Mouse (Mus musculus): Measurements from ENCODE around the gene Spryd3. TPM values are rescaled to one million over a fixed set of nuclear protein-coding genes. Genes with fewer than 3 reads are reported as not detected.
"Not testable (repeated sequence)": the region's sequence is repeated elsewhere in the genome, so short reads cannot be mapped to it uniquely, and the experiment has no call there.

Spryd3 gene
- total and polyA plus RNA-seq, 2 experiments from 2014 or later = 95.6 to 110 TPM

- Histone ChIP-seq H3K9me3 (ENCODE audit: low read length) (no peaks in the 10 kb centered on the region), H3K27ac (ENCODE audit: low read depth, low read length) (no peak overlapping the region), H3K27me3 (ENCODE audit: insufficient read depth, low read length) (no peaks in the 10 kb centered on the region), H3K4me3 (ENCODE audit: low read depth, low read length) (no peak overlapping the region), H3K4me1 (ENCODE audit: insufficient read depth) (no peaks in the 10 kb centered on the region), H3K4me2 (ENCODE audit: low read depth) (no peak overlapping the region), H3K36me3 (ENCODE audit: insufficient read depth) (no peaks in the 10 kb centered on the region), H3K9ac (no peak overlapping the region)
- ATAC-seq (no peak), DNase-seq (no peak)
- TF ChIP-seq CTCF (IDR thresholded peaks at IDR 0.05; ENCODE audit: low read depth) = no peak
- 66% methylated on average over 24 of the region's 27 CpGs for WGBS
Measured at GRCm38 (mm10) chr15:102160415-102161060, 24.5 kb upstream of the Spryd3 start.

GRCm38 (mm10) chr15:102156836-102157235 is 20.8 kb upstream of the Spryd3 start:
- Histone ChIP-seq H3K27me3 (ENCODE audit: insufficient read depth, low read length) (no peaks in the 10 kb centered on the region), H3K4me1 (ENCODE audit: insufficient read depth) (no peaks in the 10 kb centered on the region), H3K27ac (ENCODE audit: low read depth, low read length) (no peak overlapping the region), H3K9me3 (ENCODE audit: low read length) (no peaks in the 10 kb centered on the region), H3K4me2 (ENCODE audit: low read depth) (no peak overlapping the region), H3K36me3 (ENCODE audit: insufficient read depth) (no peaks in the 10 kb centered on the region), H3K9ac (no peak overlapping the region), H3K4me3 (ENCODE audit: low read depth, low read length) (no peak overlapping the region)
- TF ChIP-seq CTCF (IDR thresholded peaks at IDR 0.05; ENCODE audit: low read depth) = no peak
- DNase-seq (peak; percentile 27), ATAC-seq (no peak)
- 34% methylated on average over 20 of the region's 20 CpGs for WGBS

GRCm38 (mm10) chr15:102155006-102155405 is 19.0 kb upstream of the Spryd3 start:
- H3K9ac ChIP-seq; H3K27me3 ChIP-seq (ENCODE audit: insufficient read depth, low read length); H3K36me3 ChIP-seq (ENCODE audit: insufficient read depth); H3K4me3 ChIP-seq (ENCODE audit: low read depth, low read length); DNase-seq; H3K4me2 ChIP-seq (ENCODE audit: low read depth); ATAC-seq; H3K9me3 ChIP-seq (ENCODE audit: low read length); H3K4me1 ChIP-seq (ENCODE audit: insufficient read depth); H3K27ac ChIP-seq (ENCODE audit: low read depth, low read length): not testable (repeated sequence)
- 90% methylated on average over 6 of the region's 6 CpGs for WGBS

GRCm38 (mm10) chr15:102152646-102153045 is 16.6 kb upstream of the Spryd3 start:
- H3K4me2 ChIP-seq (ENCODE audit: low read depth) = no peak overlapping the region
- no peaks in the 10 kb centered on the region for H3K36me3 ChIP-seq (ENCODE audit: insufficient read depth)
- H3K27ac ChIP-seq (ENCODE audit: low read depth, low read length) = no peak overlapping the region
- H3K27me3 ChIP-seq (ENCODE audit: insufficient read depth, low read length) = no peaks in the 10 kb centered on the region
- H3K9me3 ChIP-seq (ENCODE audit: low read length) = no peaks in the 10 kb centered on the region
- no peaks in the 10 kb centered on the region for H3K4me1 ChIP-seq (ENCODE audit: insufficient read depth)
- WGBS = 38% methylated on average over 4 of the region's 4 CpGs
- DNase-seq (no peak), ATAC-seq (no peak)
- no peak for TF ChIP-seq CTCF (IDR thresholded peaks at IDR 0.05; ENCODE audit: low read depth)
- no peak overlapping the region for H3K9ac ChIP-seq
- no peak overlapping the region for H3K4me3 ChIP-seq (ENCODE audit: low read depth, low read length)

GRCm38 (mm10) chr15:102150301-102151135 is 14.5 kb upstream of the Spryd3 start, which contains the start of gene Soat2:
Soat2 (plus strand) TSS chr15:102150526.
- 59% methylated on average over 20 of the region's 20 CpGs for WGBS
- DNase-seq = no peak
- Histone ChIP-seq H3K4me1 (ENCODE audit: insufficient read depth) (no peaks in the 10 kb centered on the region), H3K9ac (no peak within 1 kb of the TSS), H3K4me3 (ENCODE audit: low read depth, low read length) (no peak within 1 kb of the TSS), H3K36me3 (ENCODE audit: insufficient read depth) (no peaks in the 10 kb centered on the region), H3K9me3 (ENCODE audit: low read length) (no peaks in the 10 kb centered on the region), H3K27ac (ENCODE audit: low read depth, low read length) (no peak within 1 kb of the TSS), H3K27me3 (ENCODE audit: insufficient read depth, low read length) (peaks cover under 1% of the 10 kb centered on the region; the same call in 1 of the 2 replicates), H3K4me2 (ENCODE audit: low read depth) (no peak within 1 kb of the TSS)
- no peak for TF ChIP-seq CTCF (IDR thresholded peaks at IDR 0.05; ENCODE audit: low read depth)
- ATAC-seq = no peak

- Histone ChIP-seq H3K4me1 (ENCODE audit: insufficient read depth) (no peaks in the 10 kb centered on the region), H3K36me3 (ENCODE audit: insufficient read depth) (no peaks in the 10 kb centered on the region), H3K9ac (no peak overlapping the region), H3K4me2 (ENCODE audit: low read depth) (no peak overlapping the region), H3K27ac (ENCODE audit: low read depth, low read length) (no peak overlapping the region), H3K4me3 (ENCODE audit: low read depth, low read length) (no peak overlapping the region), H3K27me3 (ENCODE audit: insufficient read depth, low read length) (peaks cover 9% of the 10 kb centered on the region), H3K9me3 (ENCODE audit: low read length) (no peaks in the 10 kb centered on the region)
- no peak for TF ChIP-seq CTCF (IDR thresholded peaks at IDR 0.05; ENCODE audit: low read depth)
- no peak for ATAC-seq
- 69% methylated on average over 4 of the region's 4 CpGs for WGBS
- no peak for DNase-seq
Measured at GRCm38 (mm10) chr15:102149561-102149960, 13.5 kb upstream of the Spryd3 start.
